Mouse (Mus musculus) heart, adult 2 months (tissue): ENCODE measurements around the gene Avil. TPM values are rescaled to one million over a fixed set of nuclear protein-coding genes. Genes with fewer than 3 reads are reported as not detected.

Source experiments
- DNase-seq, 2 experiments: peaks; one replicate each; pipeline ENCODE4 v3.0.0; 2021
- H3K27ac ChIP-seq: fragments of 200-600 bp; 2 replicates; pipeline ENCODE4 v1.8.1; 2022
- H3K27me3 ChIP-seq: fragments of 200-500 bp; 2 replicates; pipeline ENCODE4 v1.6.1; 2012; ENCODE audit warnings: mild to moderate bottlenecking, low read length, inconsistent platforms, mixed read lengths; ENCODE audit not compliant: control insufficient read depth, insufficient read depth
- H3K36me3 ChIP-seq: fragments of 200-500 bp; 2 replicates; pipeline ENCODE4 v1.6.1; 2012; ENCODE audit warnings: low read length, inconsistent platforms; ENCODE audit not compliant: control insufficient read depth, insufficient read depth
- H3K4me1 ChIP-seq: fragments of 200-500 bp; 2 replicates; pipeline ENCODE4 v1.6.1; 2011; ENCODE audit warnings: low read length; ENCODE audit not compliant: control insufficient read depth, insufficient read depth
- H3K4me3 ChIP-seq: fragments of 200-600 bp; 2 replicates; pipeline ENCODE4 v1.8.1; 2022
- H3K79me2 ChIP-seq: fragments of 200-500 bp; replicated peaks from 2 replicates; pipeline ENCODE4 v1.6.1; 2012; ENCODE audit warnings: mild to moderate bottlenecking, inconsistent platforms, low read length, moderate library complexity, mixed read lengths; ENCODE audit not compliant: control insufficient read depth, insufficient read depth
- H3K9ac ChIP-seq: fragments of 200-500 bp; 2 replicates; pipeline ENCODE4 v1.6.1; 2012; ENCODE audit warnings: low read depth, mild to moderate bottlenecking, control low read depth, inconsistent platforms, low read length, mixed read lengths
- CTCF ChIP-seq: fragments of 200-600 bp; IDR thresholded peaks from 2 replicates; pipeline ENCODE4 v1.8.1; 2022; ENCODE audit warnings: antibody characterized with exemption, mild to moderate bottlenecking, moderate library complexity
- EP300 ChIP-seq: fragments of 200-500 bp; IDR thresholded peaks from 2 replicates; pipeline ENCODE4 v1.6.1; 2011; ENCODE audit warnings: low read depth, low read length, control low read depth; ENCODE audit not compliant: insufficient read depth
- POLR2A ChIP-seq: fragments of 200-500 bp; IDR thresholded peaks from 2 replicates; pipeline ENCODE4 v1.6.1; 2011; ENCODE audit warnings: mild to moderate bottlenecking, low read depth, low read length, control low read depth; ENCODE audit not compliant: insufficient read depth
- WGBS: fragments of 180-500 bp; shearing (Covaris S2); methylation state at CpG from one replicate; pipeline ENCODE4 v1.1.7; 2018; 5-methylcytosine and 5-hydroxymethylcytosine counted together
- intact Hi-C: fragments of 180-260 bp; cut with DNase I; formaldehyde crosslinking; loops from one replicate; pipeline ENCODE4 v1.15.1; 2025
- polyA plus RNA-seq: library from polyadenylated mRNA; depleted of rRNA; stranded (reverse); fragments of >200 nt; gene quantifications from 2 replicates; pipeline ENCODE4 v1.2.3, GENCODE M21; 2012
- total RNA-seq, 2 experiments: library from RNA; stranded (reverse); gene quantifications; 2 replicates each; pipeline ENCODE4 v1.2.3; 2021

The Avil gene
- total and polyA plus RNA-seq, 3 experiments: 0.29 to 0.48 (median 0.34) TPM

DNA sequence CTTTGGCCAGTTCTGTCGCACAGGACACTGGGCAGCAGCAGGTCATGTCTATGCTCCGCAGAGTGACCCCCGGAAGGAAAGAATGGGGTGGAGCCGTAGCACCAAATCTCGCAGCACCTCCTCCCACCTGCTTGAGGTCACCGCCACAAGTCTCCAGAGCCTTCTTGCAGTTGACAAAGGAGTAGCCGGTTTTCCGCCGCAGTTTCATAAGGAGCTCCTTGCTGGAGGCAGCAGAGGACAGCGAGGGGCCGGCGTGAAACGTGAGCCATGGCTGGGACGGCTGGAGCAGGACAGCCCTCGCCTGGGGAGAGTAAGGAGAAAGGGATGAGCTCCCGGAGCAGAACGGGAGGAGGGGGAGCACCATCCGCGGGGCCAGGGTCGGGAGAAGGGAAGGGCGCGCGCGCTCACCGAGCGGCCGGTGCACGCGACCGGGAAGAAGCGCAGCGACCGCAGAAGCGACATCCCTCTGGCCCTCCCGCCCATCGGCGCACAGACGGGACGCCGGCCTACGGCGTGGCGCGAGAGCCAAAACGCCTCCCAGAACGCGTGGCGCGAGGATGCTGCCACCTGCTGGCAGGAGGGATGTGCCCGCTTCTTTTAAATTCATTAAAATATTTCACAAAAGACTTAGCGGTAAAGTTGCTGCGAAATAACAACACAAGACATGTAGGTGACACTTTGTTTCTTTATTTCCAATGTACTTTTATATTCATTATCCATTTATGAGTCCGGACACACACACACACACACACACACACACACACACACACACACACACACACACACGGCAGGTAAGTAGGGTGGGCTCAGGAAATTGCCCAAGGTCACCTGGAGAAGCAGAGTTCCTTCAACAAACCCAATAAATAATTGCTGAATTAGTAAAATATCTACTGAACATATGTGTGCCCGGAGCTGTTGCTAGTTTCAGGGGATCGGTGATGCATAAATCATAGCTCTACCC, 30.1 kb downstream of the Avil start, which contains the start of gene Tsfm:
Gene Tsfm (minus strand): TSS at position 505 of the 961 bp plus-strand sequence.
- intact Hi-C loops: loop anchor here (1.0 to 2.0 kb wide), 2 partner anchors 40 to 111 kb away; no protein-coding TSS in a partner anchor
- Histone ChIP-seq H3K9ac (peak within 1 kb of the TSS; percentile 85), H3K27ac (peak within 1 kb of the TSS; percentile 86), H3K36me3 (no peaks in the 10 kb centered on the region), H3K4me1 (no peaks in the 10 kb centered on the region), H3K79me2 (no peaks in the 10 kb centered on the region), H3K27me3 (no peaks in the 10 kb centered on the region), H3K4me3 (peak within 1 kb of the TSS; percentile 98)
- WGBS: 6% methylated on average over 53 of the region's 56 CpGs
- TF ChIP-seq EP300 (peak; percentile 95), POLR2A (peak; percentile 67), CTCF (peak; percentile 92)
- peak; percentile 92 to 97 for DNase-seq

DNA sequence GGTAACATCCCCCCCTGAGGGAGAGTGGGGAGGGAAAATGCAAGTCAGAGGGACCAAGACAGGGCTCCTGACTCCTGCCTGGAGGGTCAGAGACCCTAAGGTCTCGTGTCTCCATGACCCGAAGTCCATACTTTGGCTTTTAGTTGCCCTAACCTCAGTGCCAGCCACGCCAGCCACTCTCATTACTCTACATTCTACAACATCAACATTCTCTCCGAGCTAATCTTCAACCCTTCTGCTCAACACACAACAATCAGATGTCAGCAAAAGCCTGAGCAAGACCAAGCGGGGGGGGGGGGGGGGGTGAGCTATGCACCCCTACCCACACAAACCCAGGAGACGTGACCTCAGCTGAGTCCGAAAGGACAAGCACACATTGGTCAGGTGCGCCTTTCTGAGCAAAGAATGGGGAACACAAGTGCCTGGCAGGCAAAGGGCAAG, 32.8 kb downstream of the Avil start:
- TF ChIP-seq POLR2A (no peak), EP300 (no peak), CTCF (no peak)
- 78% methylated on average over 8 of the region's 8 CpGs for WGBS
- Histone ChIP-seq H3K36me3 (no peaks in the 10 kb centered on the region), H3K27me3 (no peaks in the 10 kb centered on the region), H3K4me3 (no peak overlapping the region), H3K4me1 (no peaks in the 10 kb centered on the region), H3K79me2 (no peaks in the 10 kb centered on the region), H3K27ac (no peak overlapping the region), H3K9ac (no peak overlapping the region)
- intact Hi-C loops: no loop called here
- no peak for DNase-seq

DNA sequence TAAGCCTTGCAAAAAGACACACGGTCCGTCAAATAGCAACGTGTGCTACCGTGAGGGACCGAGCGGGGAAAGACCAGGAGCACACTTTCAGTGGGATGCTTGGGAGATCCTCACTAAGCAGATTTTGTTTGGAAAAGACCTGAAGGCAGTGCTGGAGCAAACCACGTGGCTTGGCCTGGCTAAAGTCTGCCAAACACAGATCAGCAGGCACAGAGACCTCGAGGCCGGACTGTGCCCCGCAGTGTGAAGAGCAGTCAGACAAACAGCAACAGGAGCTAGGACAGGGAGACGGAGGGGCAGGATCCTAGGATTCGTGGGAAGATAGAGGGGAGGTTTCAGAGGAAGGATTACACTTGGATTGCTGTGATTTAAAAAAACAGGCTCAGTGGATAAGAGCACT, 35.8 kb downstream of the Avil start:
- Histone ChIP-seq H3K27me3 (0 out of 2 replicates have a peak, but pooled peaks cover 2% of the 10 kb centered on the region), H3K27ac (no peak overlapping the region), H3K36me3 (no peaks in the 10 kb centered on the region), H3K4me1 (no peaks in the 10 kb centered on the region), H3K4me3 (no peak overlapping the region), H3K9ac (no peak overlapping the region), H3K79me2 (no peaks in the 10 kb centered on the region)
- TF ChIP-seq CTCF (no peak), EP300 (no peak), POLR2A (no peak)
- WGBS: 78% methylated on average over 12 of the region's 12 CpGs
- no peak for DNase-seq
- intact Hi-C loops: no loop called here

DNA sequence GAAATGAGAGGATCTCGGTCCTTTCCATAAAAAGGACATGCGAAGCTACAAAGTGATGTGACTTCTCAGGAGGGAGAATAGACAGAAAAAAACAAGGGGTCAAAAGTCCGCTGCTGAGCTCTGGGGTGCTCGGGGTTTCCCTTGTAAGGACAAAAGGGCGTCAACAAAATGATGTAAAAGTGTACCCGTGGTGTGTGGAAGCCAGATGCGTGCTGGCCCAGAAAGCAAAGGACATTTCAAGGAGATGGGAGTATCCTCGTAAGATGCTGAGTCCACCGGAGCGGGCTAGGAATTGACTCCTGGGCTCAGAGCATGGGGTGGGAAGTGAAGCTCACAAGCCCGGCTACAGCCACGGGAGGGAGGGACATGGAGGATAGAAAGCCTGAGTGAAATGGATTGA, 37.1 kb downstream of the Avil start:
- Histone ChIP-seq H3K9ac (no peak overlapping the region), H3K27me3 (0 out of 2 replicates have a peak, but pooled peaks cover 2% of the 10 kb centered on the region), H3K4me3 (no peak overlapping the region), H3K27ac (no peak overlapping the region), H3K79me2 (no peaks in the 10 kb centered on the region), H3K36me3 (no peaks in the 10 kb centered on the region), H3K4me1 (no peaks in the 10 kb centered on the region)
- intact Hi-C loops: no loop called here
- WGBS: 74% methylated on average over 12 of the region's 12 CpGs
- no peak for DNase-seq
- TF ChIP-seq POLR2A (no peak), CTCF (no peak), EP300 (no peak)

DNA sequence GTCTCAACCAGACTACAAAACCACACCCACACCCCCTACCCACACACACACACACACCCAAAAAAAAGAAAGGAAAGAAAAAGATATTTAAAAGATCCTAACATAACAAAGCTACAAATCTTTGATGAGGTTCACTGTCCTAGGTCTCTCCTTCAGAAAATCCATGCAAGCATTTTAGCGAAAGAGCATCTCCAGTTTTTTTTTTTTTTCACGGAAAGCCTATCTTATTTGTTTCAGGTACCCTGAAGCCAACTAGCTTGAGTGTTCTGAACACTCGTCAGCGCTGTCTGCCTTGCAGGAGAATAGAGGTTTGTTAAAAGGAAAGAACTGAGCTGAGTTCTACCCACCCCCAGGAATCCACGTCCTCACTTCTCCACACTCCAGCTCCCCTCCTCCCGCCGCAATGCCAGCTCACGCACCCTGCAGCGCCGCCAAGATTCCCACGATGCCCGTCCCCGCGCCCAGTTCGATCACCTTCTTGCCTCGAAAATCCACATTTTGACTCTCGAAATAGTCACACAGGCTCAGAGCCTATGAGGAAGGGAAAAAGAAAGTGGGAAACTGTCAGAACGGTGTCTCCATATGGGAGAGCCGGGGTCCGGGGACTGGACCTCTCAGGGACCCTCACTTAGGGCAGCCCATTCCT, 40.2 kb downstream of the Avil start:
- H3K36me3 ChIP-seq: no peaks in the 10 kb centered on the region
- H3K4me1 ChIP-seq: no peaks in the 10 kb centered on the region
- H3K79me2 ChIP-seq: no peaks in the 10 kb centered on the region
- H3K4me3 ChIP-seq: peak overlapping the region; percentile 83
- peak overlapping the region; percentile 60 for H3K9ac ChIP-seq
- intact Hi-C loops: no loop called here
- TF ChIP-seq EP300 (no peak), CTCF (no peak), POLR2A (no peak)
- 0 out of 2 replicates have a peak, but pooled peaks cover 2% of the 10 kb centered on the region for H3K27me3 ChIP-seq
- no peak for DNase-seq
- WGBS: 3% methylated on average over 20 of the region's 20 CpGs
- H3K27ac ChIP-seq: peak overlapping the region; percentile 32
